Comparison of ENCODE assay signal across 31 mouse cellular contexts in the genomic region with DNA sequence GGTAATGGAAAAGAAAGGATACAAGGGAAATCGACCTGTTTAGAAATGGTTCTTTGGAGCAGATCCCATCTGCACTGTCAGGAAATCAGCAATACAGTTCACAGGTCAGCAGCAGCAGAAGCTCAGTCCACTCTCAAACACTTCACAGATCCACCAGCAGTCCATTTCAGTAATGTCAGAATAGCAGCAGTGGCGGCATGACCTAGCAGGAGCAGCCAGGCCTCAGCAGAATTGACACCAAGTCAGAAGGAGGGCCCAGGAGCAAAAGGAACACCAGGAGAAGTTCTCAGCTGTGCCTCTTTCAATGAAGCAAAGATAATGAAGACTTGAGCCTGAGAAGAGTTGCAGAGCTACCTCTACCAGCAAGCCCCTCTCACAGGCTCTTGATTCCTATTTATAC. TPM values are rescaled to one million over a fixed set of nuclear protein-coding genes. Genes with fewer than 3 reads are reported as not detected.
"Had no signal": no experiment of that assay in that cellular context is flagged by ENCODE, and none has a peak within 500 bp of the region (broad histone marks: within the 10 kb centered on the region; RNA-seq: fewer than 3 reads in every experiment).

No protein-coding gene starts in this region.

- H3K36me3 ChIP-seq: limb, embryonic 10.5 days; limb, embryonic 12.5 days; limb, embryonic 13.5 days; limb, embryonic 15.5 days; liver, embryonic 12.5 days; liver, embryonic 13.5 days; liver, embryonic 15.5 days; lung, embryonic 15.5 days; midbrain, embryonic 10.5 days; midbrain, embryonic 12.5 days; midbrain, embryonic 15.5 days; neural tube, embryonic 12.5 days had no signal

- H3K27ac ChIP-seq: left cerebral cortex, adult 2 months; limb, embryonic 10.5 days; limb, embryonic 12.5 days; limb, embryonic 13.5 days; limb, embryonic 15.5 days; liver, embryonic 12.5 days; liver, embryonic 13.5 days; liver, embryonic 14.5 days; liver, embryonic 15.5 days; lung, embryonic 15.5 days; macrophage; midbrain, embryonic 10.5 days; midbrain, embryonic 12.5 days; midbrain, embryonic 15.5 days; neural tube, embryonic 12.5 days had no signal

- ATAC-seq: liver, embryonic 12.5 days; liver, postnatal 0 days; lung, postnatal 0 days; midbrain, embryonic 15.5 days; midbrain, embryonic 16.5 days had no signal

- H3K4me1 ChIP-seq: limb, embryonic 10.5 days; limb, embryonic 12.5 days; limb, embryonic 13.5 days; limb, embryonic 15.5 days; liver, embryonic 12.5 days; liver, embryonic 13.5 days; liver, embryonic 15.5 days; megakaryocyte, embryonic 14.5 days; midbrain, embryonic 10.5 days; midbrain, embryonic 15.5 days; neural tube, embryonic 12.5 days had no signal

- DNase-seq: left cerebral cortex, postnatal 4 days; liver; liver, embryonic 13.5 days; liver, postnatal 0 days; lung, adult 18-20 months; lung, adult 2 months; lung, embryonic 14.5 days; lung, postnatal 10 days; lung, postnatal 14 days; lung, postnatal 36 days; lung, postnatal 4 days; midbrain, embryonic 14.5 days had no signal

- H3K9me3 ChIP-seq: limb, embryonic 10.5 days; limb, embryonic 12.5 days; limb, embryonic 13.5 days; limb, embryonic 15.5 days; liver, embryonic 12.5 days; liver, embryonic 13.5 days; liver, embryonic 15.5 days; lung, embryonic 15.5 days; megakaryocyte, embryonic 14.5 days; midbrain, embryonic 10.5 days; midbrain, embryonic 12.5 days; midbrain, embryonic 15.5 days; neural tube, embryonic 12.5 days had no signal

- H3K9ac ChIP-seq: limb, embryonic 12.5 days; limb, embryonic 13.5 days; limb, embryonic 15.5 days; liver, embryonic 12.5 days; liver, embryonic 13.5 days; liver, embryonic 14.5 days; liver, embryonic 15.5 days; liver, postnatal 0 days; lung, embryonic 14.5 days; lung, embryonic 15.5 days; midbrain, embryonic 12.5 days; midbrain, embryonic 15.5 days; neural tube, embryonic 12.5 days had no signal

- H3K4me3 ChIP-seq: left cerebral cortex, adult 2 months; limb, embryonic 10.5 days; limb, embryonic 12.5 days; limb, embryonic 13.5 days; limb, embryonic 15.5 days; liver, embryonic 12.5 days; liver, embryonic 13.5 days; liver, embryonic 15.5 days; lung, embryonic 15.5 days; megakaryocyte, embryonic 14.5 days; midbrain, embryonic 10.5 days; midbrain, embryonic 12.5 days; midbrain, embryonic 15.5 days; myocyte; neural tube, embryonic 12.5 days had no signal

- H3K4me2 ChIP-seq: limb, embryonic 12.5 days; limb, embryonic 13.5 days; limb, embryonic 15.5 days; liver, embryonic 11.5 days; liver, embryonic 12.5 days; liver, embryonic 13.5 days; liver, embryonic 15.5 days; lung, embryonic 14.5 days; lung, embryonic 15.5 days; midbrain, embryonic 12.5 days; midbrain, embryonic 15.5 days; neural tube, embryonic 12.5 days had no signal

- H3K27me3 ChIP-seq: limb, embryonic 12.5 days; limb, embryonic 13.5 days; limb, embryonic 15.5 days; liver, embryonic 12.5 days; liver, embryonic 13.5 days; liver, embryonic 15.5 days; lung, embryonic 15.5 days; midbrain, embryonic 12.5 days; midbrain, embryonic 15.5 days; neural tube, embryonic 12.5 days had no signal

RNA-seq across cellular contexts. Expression of a gene that starts 19.5 kb away (rescaled TPM):
- polyA plus RNA-seq: myocyte had no signal
